Mouse (Mus musculus): ENCODE measurements around the gene Gm36028.

DNA sequence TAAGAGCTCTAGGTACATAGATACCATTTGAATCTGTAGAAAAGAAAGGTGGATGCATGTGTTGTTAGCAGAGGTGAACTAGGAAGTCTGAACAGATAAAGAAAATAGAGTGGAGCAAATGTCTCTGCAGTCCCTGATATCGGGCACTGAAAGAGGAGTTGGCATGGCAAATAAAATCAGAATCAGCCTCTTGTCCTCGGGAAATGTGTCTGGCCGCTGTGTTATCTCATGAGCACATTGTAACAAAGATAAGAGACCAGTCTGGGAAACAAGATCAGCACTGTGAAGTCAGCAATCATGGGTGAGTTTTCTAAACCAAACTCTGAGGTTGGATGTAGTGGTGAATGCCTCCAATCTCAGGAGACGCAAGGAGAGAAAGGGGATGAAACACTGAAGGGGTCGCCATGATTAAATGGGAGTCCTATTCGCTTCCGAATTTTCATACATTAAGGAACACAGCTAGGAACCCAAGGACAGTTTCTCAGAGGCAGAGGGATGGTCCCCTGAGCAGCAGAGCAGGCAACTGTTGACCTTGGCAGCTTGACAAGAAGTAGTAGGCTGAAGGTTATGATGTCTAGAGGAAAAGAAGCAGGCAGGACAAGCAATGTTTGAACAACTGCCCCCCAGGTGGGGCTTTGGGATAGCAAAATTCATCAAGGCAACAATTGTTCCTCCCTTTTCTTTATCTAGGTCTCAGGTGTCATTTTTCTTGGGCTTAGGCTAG, 15.6 kb downstream of the Gm36028 start:
- TF ChIP-seq POLR2A (IDR thresholded peaks at IDR 0.05; ENCODE audit: low read depth, low read length) (no peak), CTCF (IDR thresholded peaks at IDR 0.05; ENCODE audit: borderline replicate concordance, insufficient read depth, low read length) (no peak)

Data from embryonic fibroblast, embryonic 13.5 days (primary cell).